Mouse (Mus musculus) cerebral cortex, adult 2 months (tissue): ENCODE results near the gene Pank4.

Experiments
- WGBS: fragments of 180-500 bp; shearing (Covaris S2); methylation state at CpG from one replicate; pipeline ENCODE4 v1.1.7; 2018; 5-methylcytosine and 5-hydroxymethylcytosine counted together

Pank4 gene

GRCm38 (mm10) chr4:154963901-154964580 lies at the start of gene Pank4:
Gene Pank4 (plus strand): TSS chr4:154964123.
- under 1% methylated on average over 64 of the region's 66 CpGs for WGBS

GRCm38 (mm10) chr4:154914252-154914651 lies 49.7 kb upstream of the Pank4 start:
- 96% methylated on average over 4 of the region's 4 CpGs for WGBS

- 89% methylated on average over 3 of the region's 3 CpGs for WGBS
Observed at GRCm38 (mm10) chr4:154914707-154915106, 49.2 kb upstream of the Pank4 start.

- WGBS, result 83% methylated on average over 10 of the region's 10 CpGs
Observed at GRCm38 (mm10) chr4:154915286-154915685, 48.6 kb upstream of the Pank4 start.

- 89% methylated on average over 4 of the region's 4 CpGs for WGBS
Observed at GRCm38 (mm10) chr4:154916662-154917061, 47.3 kb upstream of the Pank4 start.

- WGBS, result 70% methylated on average over 4 of the region's 4 CpGs
Observed at GRCm38 (mm10) chr4:154922291-154922690, 41.6 kb upstream of the Pank4 start.

GRCm38 (mm10) chr4:154922931-154923330 lies 41.0 kb upstream of the Pank4 start:
- 88% methylated on average over 5 of the region's 5 CpGs for WGBS

GRCm38 (mm10) chr4:154925413-154925812 lies 38.5 kb upstream of the Pank4 start:
- 65% methylated on average over 4 of the region's 4 CpGs for WGBS

- 76% methylated on average over 9 of the region's 9 CpGs for WGBS
Observed at GRCm38 (mm10) chr4:154926969-154927898, 36.7 kb upstream of the Pank4 start.

- 58% methylated on average over 5 of the region's 5 CpGs for WGBS
Observed at GRCm38 (mm10) chr4:154927899-154928337, 36.0 kb upstream of the Pank4 start.

- 82% methylated on average over 12 of the region's 12 CpGs for WGBS
Observed at GRCm38 (mm10) chr4:154928395-154929087, 35.4 kb upstream of the Pank4 start, which contains the start of gene Tnfrsf14. Gene Tnfrsf14 (minus strand): TSS chr4:154928563.

- WGBS, result 77% methylated on average over 12 of the region's 12 CpGs
Observed at GRCm38 (mm10) chr4:154929088-154929660, 34.7 kb upstream of the Pank4 start.

- 65% methylated on average over 13 of the region's 13 CpGs for WGBS
Observed at GRCm38 (mm10) chr4:154933306-154933907, 30.5 kb upstream of the Pank4 start.

- 98% methylated on average over 2 of the region's 2 CpGs for WGBS
Observed at GRCm38 (mm10) chr4:154934800-154935199, 29.1 kb upstream of the Pank4 start.

- 85% methylated on average over 7 of the region's 7 CpGs for WGBS
Observed at GRCm38 (mm10) chr4:154935788-154936187, 28.1 kb upstream of the Pank4 start.

- 64% methylated on average over 8 of the region's 8 CpGs for WGBS
Observed at GRCm38 (mm10) chr4:154936542-154937255, 27.2 kb upstream of the Pank4 start.

- WGBS, result 88% methylated on average over 1 of the region's 1 CpGs
Observed at GRCm38 (mm10) chr4:154937746-154938145, 26.2 kb upstream of the Pank4 start.

- WGBS, result 95% methylated on average over 2 of the region's 2 CpGs
Observed at GRCm38 (mm10) chr4:154940156-154940555, 23.8 kb upstream of the Pank4 start.

- WGBS, result 96% methylated on average over 4 of the region's 5 CpGs
Observed at GRCm38 (mm10) chr4:154941831-154942230, 22.1 kb upstream of the Pank4 start.

GRCm38 (mm10) chr4:154942632-154943322 lies 21.1 kb upstream of the Pank4 start:
- 82% methylated on average over 10 of the region's 10 CpGs for WGBS
